Mouse (Mus musculus) forebrain, embryonic 16.5 days (tissue): Measurements from ENCODE around the gene Gm37240. TPM values are rescaled to one million over a fixed set of nuclear protein-coding genes. Genes with fewer than 3 reads are reported as not detected.

Source experiments
- ATAC-seq: fragments of 200-750 bp; cut with Nextera tagmentation; 2 replicates; pipeline ENCODE4 v1.8.0; 2017; ENCODE audit warnings: mild to moderate bottlenecking, moderate library complexity
- H3K27ac ChIP-seq: fragments of 300-500 bp; sonication (generic); 2 replicates; pipeline ENCODE4 v1.5.1; 2014; ENCODE audit warnings: low read length, control low read depth
- H3K27me3 ChIP-seq: fragments of 300-500 bp; sonication (generic); replicated peaks from 2 replicates; pipeline ENCODE4 v1.6.1; 2014; ENCODE audit warnings: low read length; ENCODE audit not compliant: control insufficient read depth, insufficient read depth
- H3K36me3 ChIP-seq: fragments of 300-500 bp; sonication (generic); 2 replicates; pipeline ENCODE4 v1.6.1; 2014; ENCODE audit not compliant: control insufficient read depth, insufficient read depth
- H3K4me1 ChIP-seq: fragments of 300-500 bp; sonication (generic); replicated peaks from 2 replicates; pipeline ENCODE4 v1.6.1; 2014; ENCODE audit warnings: low read length; ENCODE audit not compliant: control insufficient read depth, insufficient read depth
- H3K4me2 ChIP-seq: fragments of 300-500 bp; sonication (generic); 2 replicates; pipeline ENCODE4 v1.6.1; 2014; ENCODE audit warnings: mild to moderate bottlenecking, low read length, control low read depth
- H3K4me3 ChIP-seq: fragments of 300-500 bp; sonication (generic); replicated peaks from 2 replicates; pipeline ENCODE4 v1.5.1; 2014; ENCODE audit warnings: mild to moderate bottlenecking, low read length, control low read depth
- H3K9ac ChIP-seq: fragments of 300-500 bp; sonication (generic); replicated peaks from 2 replicates; pipeline ENCODE4 v1.6.1; 2014; ENCODE audit warnings: low read depth, low read length, control low read depth
- H3K9me3 ChIP-seq: fragments of 300-500 bp; sonication (generic); 2 replicates; pipeline ENCODE4 v1.6.1; 2016; ENCODE audit warnings: low read length; ENCODE audit not compliant: control insufficient read depth
- WGBS: fragments of 180-500 bp; shearing (Covaris S2); extraction: QIAGEN DNeasy Blood & Tissue Kit; methylation state at CpG from one replicate; pipeline ENCODE4 v1.1.7; 2014; 5-methylcytosine and 5-hydroxymethylcytosine counted together
- polyA plus RNA-seq: library from polyadenylated mRNA; unstranded; fragments of >200 nt; fragmentation: Nextera tagmentation; extraction: Ambion mirVana; gene quantifications from 2 replicates; pipeline ENCODE4 v1.2.1, GENCODE M21; 2015

Gene Gm37240
- polyA plus RNA-seq, 1 experiment from 2014 or later, result 1.6 TPM

GRCm38 (mm10) chr3:85275075-85275474 lies 612.2 kb downstream of the Gm37240 start:
- WGBS, result 43% methylated on average over 10 of the region's 10 CpGs
- Histone ChIP-seq H3K27ac (no peak overlapping the region), H3K36me3 (no peaks in the 10 kb centered on the region), H3K4me2 (no peak overlapping the region), H3K9me3 (no peaks in the 10 kb centered on the region), H3K27me3 (no peaks in the 10 kb centered on the region), H3K4me1 (no peaks in the 10 kb centered on the region), H3K4me3 (no peak overlapping the region), H3K9ac (no peak overlapping the region)
- ATAC-seq, result no peak

GRCm38 (mm10) chr3:85271491-85271890 lies 615.8 kb downstream of the Gm37240 start:
- Histone ChIP-seq H3K27ac (no peak overlapping the region), H3K9ac (no peak overlapping the region), H3K9me3 (0 out of 2 replicates have a peak, but pooled peaks cover 2% of the 10 kb centered on the region), H3K27me3 (no peaks in the 10 kb centered on the region), H3K4me2 (no peak overlapping the region), H3K4me1 (no peaks in the 10 kb centered on the region), H3K36me3 (no peaks in the 10 kb centered on the region), H3K4me3 (no peak overlapping the region)
- no peak for ATAC-seq
- 93% methylated on average over 2 of the region's 2 CpGs for WGBS

GRCm38 (mm10) chr3:85264963-85265362 lies 622.4 kb downstream of the Gm37240 start:
- 58% methylated on average over 2 of the region's 2 CpGs for WGBS
- ATAC-seq, result no peak

GRCm38 (mm10) chr3:85264546-85264945 lies 622.8 kb downstream of the Gm37240 start:
- Histone ChIP-seq H3K9me3 (0 out of 2 replicates have a peak, but pooled peaks cover 2% of the 10 kb centered on the region), H3K9ac (no peak overlapping the region), H3K4me1 (no peaks in the 10 kb centered on the region), H3K4me2 (no peak overlapping the region), H3K4me3 (no peak overlapping the region), H3K36me3 (no peaks in the 10 kb centered on the region), H3K27ac (no peak overlapping the region), H3K27me3 (no peaks in the 10 kb centered on the region)
- ATAC-seq, result no peak
- WGBS, result 89% methylated on average over 6 of the region's 6 CpGs

More at GRCm38 (mm10) chr3:85264963-85265362, 622.4 kb downstream of the Gm37240 start:
- no peaks in the 10 kb centered on the region for H3K27me3 ChIP-seq
- no peaks in the 10 kb centered on the region for H3K36me3 ChIP-seq
- H3K9me3 ChIP-seq, result 0 out of 2 replicates have a peak, but pooled peaks cover 2% of the 10 kb centered on the region
- H3K4me1 ChIP-seq, result no peaks in the 10 kb centered on the region
- no peak overlapping the region for H3K27ac ChIP-seq
- H3K4me2 ChIP-seq, result no peak overlapping the region
- H3K9ac ChIP-seq, result no peak overlapping the region
- H3K4me3 ChIP-seq, result no peak overlapping the region

- Histone ChIP-seq H3K4me3 (no peak overlapping the region), H3K27me3 (no peaks in the 10 kb centered on the region), H3K27ac (no peak overlapping the region), H3K9me3 (no peaks in the 10 kb centered on the region), H3K4me1 (0 out of 2 replicates have a peak, but pooled peaks cover 2% of the 10 kb centered on the region), H3K9ac (no peak overlapping the region), H3K36me3 (no peaks in the 10 kb centered on the region), H3K4me2 (no peak overlapping the region)
- no peak for ATAC-seq
- 92% methylated on average over 5 of the region's 5 CpGs for WGBS
Measured at GRCm38 (mm10) chr3:85254526-85254925, 632.8 kb downstream of the Gm37240 start.

- Histone ChIP-seq H3K27ac (no peak overlapping the region), H3K9ac (no peak overlapping the region)
- 86% methylated on average over 6 of the region's 6 CpGs for WGBS
Measured at GRCm38 (mm10) chr3:85251631-85252030, 635.7 kb downstream of the Gm37240 start.

GRCm38 (mm10) chr3:85246131-85246530 lies 641.2 kb downstream of the Gm37240 start:
- Histone ChIP-seq H3K4me1 (0 out of 2 replicates have a peak, but pooled peaks cover 2% of the 10 kb centered on the region), H3K9me3 (no peaks in the 10 kb centered on the region), H3K27me3 (no peaks in the 10 kb centered on the region), H3K27ac (no peak overlapping the region), H3K36me3 (no peaks in the 10 kb centered on the region), H3K9ac (no peak overlapping the region), H3K4me2 (no peak overlapping the region), H3K4me3 (no peak overlapping the region)
- 95% methylated on average over 3 of the region's 3 CpGs for WGBS
- ATAC-seq, result no peak

More at GRCm38 (mm10) chr3:85251631-85252030, 635.7 kb downstream of the Gm37240 start:
- Histone ChIP-seq H3K9me3 (no peaks in the 10 kb centered on the region), H3K4me1 (0 out of 2 replicates have a peak, but pooled peaks cover 2% of the 10 kb centered on the region), H3K4me3 (no peak overlapping the region), H3K36me3 (no peaks in the 10 kb centered on the region), H3K27me3 (no peaks in the 10 kb centered on the region), H3K4me2 (no peak overlapping the region)
- no peak for ATAC-seq

- ATAC-seq, result no peak
- no peaks in the 10 kb centered on the region for H3K27me3 ChIP-seq
- no peaks in the 10 kb centered on the region for H3K9me3 ChIP-seq
- H3K36me3 ChIP-seq, result no peaks in the 10 kb centered on the region
- no peak overlapping the region for H3K27ac ChIP-seq
- no peak overlapping the region for H3K9ac ChIP-seq
- 81% methylated on average over 3 of the region's 3 CpGs for WGBS
- no peak overlapping the region for H3K4me3 ChIP-seq
- H3K4me2 ChIP-seq, result no peak overlapping the region
- no peaks in the 10 kb centered on the region for H3K4me1 ChIP-seq
Measured at GRCm38 (mm10) chr3:85236546-85236945, 650.8 kb downstream of the Gm37240 start.

GRCm38 (mm10) chr3:85232846-85233245 lies 654.5 kb downstream of the Gm37240 start:
- no peaks in the 10 kb centered on the region for H3K36me3 ChIP-seq
- no peak overlapping the region for H3K9ac ChIP-seq
- no peaks in the 10 kb centered on the region for H3K27me3 ChIP-seq
- no peaks in the 10 kb centered on the region for H3K4me1 ChIP-seq
- no peaks in the 10 kb centered on the region for H3K9me3 ChIP-seq
- no peak for ATAC-seq
- no peak overlapping the region for H3K27ac ChIP-seq
- H3K4me3 ChIP-seq, result no peak overlapping the region
- H3K4me2 ChIP-seq, result no peak overlapping the region
- 59% methylated on average over 6 of the region's 6 CpGs for WGBS

GRCm38 (mm10) chr3:85222046-85222445 lies 665.3 kb downstream of the Gm37240 start:
- Histone ChIP-seq H3K4me2 (no peak overlapping the region), H3K4me1 (no peaks in the 10 kb centered on the region), H3K4me3 (no peak overlapping the region), H3K9ac (no peak overlapping the region), H3K27me3 (no peaks in the 10 kb centered on the region), H3K36me3 (no peaks in the 10 kb centered on the region), H3K27ac (no peak overlapping the region), H3K9me3 (no peaks in the 10 kb centered on the region)
- WGBS, result 86% methylated on average over 5 of the region's 5 CpGs
- ATAC-seq, result no peak
